Mouse (Mus musculus) adrenal gland, postnatal 14 days (tissue): Measurements from ENCODE around the gene Gm13276. TPM values are rescaled to one million over a fixed set of nuclear protein-coding genes. Genes with fewer than 3 reads are reported as not detected.
"Not testable (repeated sequence)": the region's sequence is repeated elsewhere in the genome, so short reads cannot be mapped to it uniquely, and the experiment has no call there.

Source experiments
- DNase-seq: peaks from one replicate; pipeline ENCODE4 v3.0.0; 2021; ENCODE audit warnings: mixed read lengths
- total RNA-seq: library from RNA; stranded (reverse); gene quantifications from 2 replicates; pipeline ENCODE4 v1.2.3, GENCODE M21; 2021

Gene Gm13276
- total RNA-seq, 1 experiment from 2014 or later: not detected

GRCm38 (mm10) chr4:88782335-88782734 is 3.2 kb upstream of the Gm13276 start:
- DNase-seq: peak; percentile 32

- DNase-seq: peak; percentile 78
Observed at GRCm38 (mm10) chr4:88788402-88788801, 2.9 kb downstream of the Gm13276 start, which contains the start of gene Gm13277. TSS of gene Gm13277 (plus strand) at chr4:88788632.

GRCm38 (mm10) chr4:88791250-88791649 is 5.7 kb downstream of the Gm13276 start, which contains the start of gene Gm13278:
TSS of gene Gm13278 (plus strand) at chr4:88791550.
- not testable (repeated sequence) for DNase-seq

- DNase-seq: peak; percentile 52
Observed at GRCm38 (mm10) chr4:88793936-88794675, 8.6 kb downstream of the Gm13276 start, which contains the start of gene Gm13275. TSS of gene Gm13275 (plus strand) at chr4:88794487.

GRCm38 (mm10) chr4:88797097-88797496 is 11.6 kb downstream of the Gm13276 start, which contains the start of gene Gm13279:
TSS of gene Gm13279 (plus strand) at chr4:88797397.
- not testable (repeated sequence) for DNase-seq

- not testable (repeated sequence) for DNase-seq
Observed at GRCm38 (mm10) chr4:88799365-88799764, 13.9 kb downstream of the Gm13276 start, which contains the start of gene Gm13285. TSS of gene Gm13285 (plus strand) at chr4:88799665.

- DNase-seq: not testable (repeated sequence)
Observed at GRCm38 (mm10) chr4:88802954-88803353, 17.4 kb downstream of the Gm13276 start, which contains the start of gene Gm13287. TSS of gene Gm13287 (plus strand) at chr4:88803254.

- DNase-seq: not testable (repeated sequence)
Observed at GRCm38 (mm10) chr4:88805231-88805630, 19.7 kb downstream of the Gm13276 start, which contains the start of gene Gm13288. TSS of gene Gm13288 (plus strand) at chr4:88805531.

- peak; percentile 45 for DNase-seq
Observed at GRCm38 (mm10) chr4:88805761-88806160, 20.3 kb downstream of the Gm13276 start.

GRCm38 (mm10) chr4:88815928-88816327 is 30.4 kb downstream of the Gm13276 start, which contains the start of gene Ifna7:
TSS of gene Ifna7 (plus strand) at chr4:88816228.
- DNase-seq: no peak

GRCm38 (mm10) chr4:88819659-88820058 is 34.1 kb downstream of the Gm13276 start, which contains the start of gene Ifna11:
TSS of gene Ifna11 (plus strand) at chr4:88819959.
- no peak for DNase-seq

- peak; percentile 14 for DNase-seq
Observed at GRCm38 (mm10) chr4:88822995-88823394, 37.5 kb downstream of the Gm13276 start.

- DNase-seq: not testable (repeated sequence)
Observed at GRCm38 (mm10) chr4:88827116-88827515, 41.6 kb downstream of the Gm13276 start, which contains the start of gene Ifna6. TSS of gene Ifna6 (plus strand) at chr4:88827416.

GRCm38 (mm10) chr4:88830523-88830922 is 45.0 kb downstream of the Gm13276 start:
- DNase-seq: peak; percentile 26

GRCm38 (mm10) chr4:88835225-88835624 is 49.7 kb downstream of the Gm13276 start, which contains the start of gene Ifna5:
TSS of gene Ifna5 (plus strand) at chr4:88835525.
- not testable (repeated sequence) for DNase-seq

Other genes starting within 250 kb of the Gm13276 start
- not detected in 2 replicates for gene Ifna15, start 227.5 kb upstream of the Gm13276 start, total RNA-seq
- not detected in 2 replicates for gene Ifna14, start 213.9 kb upstream of the Gm13276 start, total RNA-seq
- not detected in 2 replicates for gene Ifna9, start 193.3 kb upstream of the Gm13276 start, total RNA-seq
- gene Ifna12, start 182.3 kb upstream of the Gm13276 start, total RNA-seq: not detected in 2 replicates
- not detected in 2 replicates for gene C87499, start 151.3 kb upstream of the Gm13276 start, total RNA-seq
- not detected in 2 replicates for gene Ifna13, start 141.2 kb upstream of the Gm13276 start, total RNA-seq
- gene Ifna16, start 108.8 kb upstream of the Gm13276 start, total RNA-seq: not detected in 2 replicates
- not detected in 2 replicates for gene Ifna2, start 101.8 kb upstream of the Gm13276 start, total RNA-seq
- gene Ifnab, start 94.3 kb upstream of the Gm13276 start, total RNA-seq: not detected in 2 replicates
- 0.49 and 0.89 TPM in 2 replicates for gene Gm26566, start 63.9 kb upstream of the Gm13276 start, total RNA-seq
- gene Klhl9, start 63.2 kb upstream of the Gm13276 start, total RNA-seq: 72.3 and 74.9 TPM in 2 replicates
- not detected in 2 replicates for gene Gm13271, start 30.8 kb upstream of the Gm13276 start, total RNA-seq
- gene Gm13283, start 25.6 kb upstream of the Gm13276 start, total RNA-seq: not detected in 2 replicates
- gene Gm13290, start 11.9 kb upstream of the Gm13276 start, total RNA-seq: not detected in 2 replicates
- not detected in 2 replicates for gene Gm13289, start 8.8 kb upstream of the Gm13276 start, total RNA-seq
- gene Gm13272, start 5.9 kb upstream of the Gm13276 start, total RNA-seq: not detected in 2 replicates
- gene Ifnz, start 3.6 kb upstream of the Gm13276 start, total RNA-seq: not detected in 2 replicates
- gene Gm13277, start 2.9 kb downstream of the Gm13276 start, total RNA-seq: not detected in 2 replicates
- not detected in 2 replicates for gene Gm13278, start 5.8 kb downstream of the Gm13276 start, total RNA-seq
- not detected in 2 replicates for gene Gm13275, start 8.8 kb downstream of the Gm13276 start, total RNA-seq
- gene Gm13279, start 11.7 kb downstream of the Gm13276 start, total RNA-seq: not detected in 2 replicates
- 0.22 TPM in 1 of 2 replicates, not detected in the other for gene Gm13285, start 14.0 kb downstream of the Gm13276 start, total RNA-seq
- not detected in 2 replicates for gene Gm13287, start 17.5 kb downstream of the Gm13276 start, total RNA-seq
- gene Gm13288, start 19.8 kb downstream of the Gm13276 start, total RNA-seq: not detected in 2 replicates
- not detected in 2 replicates for gene Ifna7, start 30.5 kb downstream of the Gm13276 start, total RNA-seq
- gene Ifna11, start 34.2 kb downstream of the Gm13276 start, total RNA-seq: not detected in 2 replicates
- not detected in 2 replicates for gene Ifna6, start 41.7 kb downstream of the Gm13276 start, total RNA-seq
- not detected in 2 replicates for gene Ifna5, start 49.8 kb downstream of the Gm13276 start, total RNA-seq
- not detected in 2 replicates for gene Ifna4, start 56.2 kb downstream of the Gm13276 start, total RNA-seq
- gene Ifna1, start 64.4 kb downstream of the Gm13276 start, total RNA-seq: not detected in 2 replicates
- gene Ifne, start 94.5 kb downstream of the Gm13276 start, total RNA-seq: not detected in 2 replicates